Mouse (Mus musculus) splenic B cell, adult 2 months (primary cell): Measurements from ENCODE around the gene Mvb12b.

Experiments
- DNase-seq: peaks from one replicate; pipeline ENCODE4 v3.0.0-alpha.2; 2011; ENCODE audit warnings: low read depth, low spot score
- H3K27me3 ChIP-seq: 2 replicates; pipeline ENCODE4 v1.6.1; 2012; ENCODE audit warnings: mild to moderate bottlenecking, low read length, moderate library complexity, mixed read lengths; ENCODE audit not compliant: control insufficient read depth, poor library complexity, insufficient read depth, severe bottlenecking
- H3K36me3 ChIP-seq: 2 replicates; pipeline ENCODE4 v1.6.1; 2012; ENCODE audit warnings: mild to moderate bottlenecking, low read length, moderate library complexity, mixed read lengths; ENCODE audit not compliant: control insufficient read depth, poor library complexity, insufficient read depth, severe bottlenecking

Gene Mvb12b

GRCm38 (mm10) chr2:33712811-33713210 is 174.9 kb downstream of the Mvb12b start:
- Histone ChIP-seq H3K27me3 (no peaks in the 10 kb centered on the region), H3K36me3 (no peaks in the 10 kb centered on the region)
- no peak for DNase-seq

- DNase-seq, result no peak
- Histone ChIP-seq H3K36me3 (no peaks in the 10 kb centered on the region), H3K27me3 (no peaks in the 10 kb centered on the region)
Observed at GRCm38 (mm10) chr2:33708831-33709230, 178.9 kb downstream of the Mvb12b start.

GRCm38 (mm10) chr2:33708096-33708495 is 179.7 kb downstream of the Mvb12b start:
- no peak for DNase-seq
- Histone ChIP-seq H3K27me3 (no peaks in the 10 kb centered on the region), H3K36me3 (no peaks in the 10 kb centered on the region)

- H3K36me3 ChIP-seq, result no peaks in the 10 kb centered on the region
- H3K27me3 ChIP-seq, result no peaks in the 10 kb centered on the region
- no peak for DNase-seq
Observed at GRCm38 (mm10) chr2:33706403-33706802, 181.3 kb downstream of the Mvb12b start.

- H3K27me3 ChIP-seq, result no peaks in the 10 kb centered on the region
- no peak for DNase-seq
- H3K36me3 ChIP-seq, result no peaks in the 10 kb centered on the region
Observed at GRCm38 (mm10) chr2:33705687-33706320, 181.9 kb downstream of the Mvb12b start.

- Histone ChIP-seq H3K36me3 (no peaks in the 10 kb centered on the region), H3K27me3 (no peaks in the 10 kb centered on the region)
- DNase-seq, result no peak
Observed at GRCm38 (mm10) chr2:33703286-33703685, 184.5 kb downstream of the Mvb12b start.

- H3K27me3 ChIP-seq, result no peaks in the 10 kb centered on the region
- DNase-seq, result no peak
- H3K36me3 ChIP-seq, result no peaks in the 10 kb centered on the region
Observed at GRCm38 (mm10) chr2:33702705-33703104, 185.0 kb downstream of the Mvb12b start.

- Histone ChIP-seq H3K27me3 (no peaks in the 10 kb centered on the region), H3K36me3 (no peaks in the 10 kb centered on the region)
- DNase-seq, result no peak
Observed at GRCm38 (mm10) chr2:33701446-33701815, 186.3 kb downstream of the Mvb12b start.

GRCm38 (mm10) chr2:33700581-33701445 is 186.9 kb downstream of the Mvb12b start:
- no peak for DNase-seq
- H3K36me3 ChIP-seq, result no peaks in the 10 kb centered on the region
- H3K27me3 ChIP-seq, result no peaks in the 10 kb centered on the region

- no peak for DNase-seq
- Histone ChIP-seq H3K27me3 (no peaks in the 10 kb centered on the region), H3K36me3 (no peaks in the 10 kb centered on the region)
Observed at GRCm38 (mm10) chr2:33698898-33699297, 188.8 kb downstream of the Mvb12b start.

GRCm38 (mm10) chr2:33696428-33696827 is 191.3 kb downstream of the Mvb12b start:
- peak; percentile 9 for DNase-seq
- Histone ChIP-seq H3K27me3 (no peaks in the 10 kb centered on the region), H3K36me3 (no peaks in the 10 kb centered on the region)

- DNase-seq, result no peak
- no peaks in the 10 kb centered on the region for H3K36me3 ChIP-seq
- H3K27me3 ChIP-seq, result no peaks in the 10 kb centered on the region
Observed at GRCm38 (mm10) chr2:33693931-33694330, 193.8 kb downstream of the Mvb12b start.

- Histone ChIP-seq H3K27me3 (no peaks in the 10 kb centered on the region), H3K36me3 (no peaks in the 10 kb centered on the region)
- peak; percentile 33 for DNase-seq
Observed at GRCm38 (mm10) chr2:33689880-33690462, 197.8 kb downstream of the Mvb12b start.

- Histone ChIP-seq H3K36me3 (no peaks in the 10 kb centered on the region), H3K27me3 (no peaks in the 10 kb centered on the region)
- no peak for DNase-seq
Observed at GRCm38 (mm10) chr2:33689155-33689879, 198.4 kb downstream of the Mvb12b start.

GRCm38 (mm10) chr2:33683594-33683993 is 204.2 kb downstream of the Mvb12b start:
- Histone ChIP-seq H3K36me3 (no peaks in the 10 kb centered on the region), H3K27me3 (no peaks in the 10 kb centered on the region)
- no peak for DNase-seq
